Comparison of ENCODE assay signal across 47 mouse cellular contexts in the genomic region with DNA sequence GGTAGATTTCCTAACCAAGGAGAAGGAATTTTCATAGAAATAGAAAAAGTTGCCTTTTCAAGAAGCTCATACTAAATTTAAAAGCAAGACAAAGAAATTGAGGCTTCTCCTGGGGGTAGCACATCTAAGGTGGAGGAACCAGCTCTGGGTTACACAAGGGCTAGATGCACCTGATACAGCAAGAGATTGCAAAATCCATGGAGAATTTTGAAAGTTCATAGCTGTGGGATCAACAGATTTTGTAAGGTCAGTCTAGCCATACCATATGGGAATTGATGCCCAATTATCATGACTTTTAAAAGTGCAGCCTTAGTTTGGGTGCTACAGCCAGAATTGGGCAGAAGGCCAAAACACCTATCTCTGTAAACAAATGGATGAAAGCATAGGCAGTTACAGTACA. TPM values are rescaled to one million over a fixed set of nuclear protein-coding genes. Genes with fewer than 3 reads are reported as not detected.
"Had no signal": no experiment of that assay in that cellular context is flagged by ENCODE, and none has a peak within 500 bp of the region (broad histone marks: within the 10 kb centered on the region; RNA-seq: fewer than 3 reads in every experiment).

No protein-coding gene starts in this region.

- H3K9me3 ChIP-seq: limb, embryonic 10.5 days; limb, embryonic 12.5 days; limb, embryonic 13.5 days; limb, embryonic 15.5 days; liver, embryonic 12.5 days; liver, embryonic 15.5 days; lung, embryonic 15.5 days; megakaryocyte, embryonic 14.5 days; midbrain, embryonic 10.5 days; midbrain, embryonic 12.5 days; midbrain, embryonic 13.5 days; midbrain, embryonic 15.5 days; neural tube, embryonic 12.5 days had no signal

- H3K4me1 ChIP-seq: limb, embryonic 10.5 days; limb, embryonic 12.5 days; limb, embryonic 13.5 days; limb, embryonic 15.5 days; liver, embryonic 12.5 days; liver, embryonic 13.5 days; liver, embryonic 15.5 days; lung, embryonic 15.5 days; megakaryocyte, embryonic 14.5 days; midbrain, embryonic 12.5 days; midbrain, embryonic 13.5 days; midbrain, embryonic 15.5 days; neural tube, embryonic 12.5 days had no signal

- DNase-seq: left cerebral cortex, postnatal 4 days; liver; liver, embryonic 13.5 days; liver, postnatal 0 days; lung, adult 18-20 months; lung, adult 2 months; lung, embryonic 14.5 days; lung, postnatal 10 days; lung, postnatal 14 days; lung, postnatal 36 days; lung, postnatal 4 days had no signal

- H3K9ac ChIP-seq: limb, embryonic 12.5 days; limb, embryonic 13.5 days; limb, embryonic 15.5 days; liver, embryonic 12.5 days; liver, embryonic 13.5 days; liver, embryonic 14.5 days; liver, embryonic 15.5 days; liver, postnatal 0 days; lung, embryonic 14.5 days; lung, embryonic 15.5 days; midbrain, embryonic 12.5 days; midbrain, embryonic 13.5 days; midbrain, embryonic 15.5 days; neural tube, embryonic 12.5 days had no signal

- H3K4me3 ChIP-seq: limb, embryonic 10.5 days; limb, embryonic 12.5 days; limb, embryonic 13.5 days; limb, embryonic 15.5 days; liver, embryonic 12.5 days; liver, embryonic 13.5 days; liver, embryonic 15.5 days; lung, embryonic 15.5 days; megakaryocyte, embryonic 14.5 days; midbrain, embryonic 10.5 days; midbrain, embryonic 12.5 days; midbrain, embryonic 13.5 days; midbrain, embryonic 15.5 days; myocyte; neural tube, embryonic 12.5 days had no signal

- ATAC-seq: liver, embryonic 12.5 days; liver, postnatal 0 days; lung, postnatal 0 days; midbrain, embryonic 13.5 days; midbrain, embryonic 15.5 days; midbrain, embryonic 16.5 days had no signal

- H3K4me2 ChIP-seq: limb, embryonic 12.5 days; limb, embryonic 13.5 days; limb, embryonic 15.5 days; liver, embryonic 11.5 days; liver, embryonic 12.5 days; liver, embryonic 13.5 days; liver, embryonic 15.5 days; lung, embryonic 14.5 days; lung, embryonic 15.5 days; midbrain, embryonic 11.5 days; midbrain, embryonic 12.5 days; midbrain, embryonic 13.5 days; midbrain, embryonic 15.5 days; neural tube, embryonic 12.5 days had no signal

- H3K36me3 ChIP-seq: limb, embryonic 10.5 days; limb, embryonic 12.5 days; limb, embryonic 13.5 days; limb, embryonic 15.5 days; liver, embryonic 12.5 days; liver, embryonic 13.5 days; liver, embryonic 15.5 days; lung, embryonic 15.5 days; midbrain, embryonic 10.5 days; midbrain, embryonic 12.5 days; midbrain, embryonic 13.5 days; midbrain, embryonic 15.5 days; neural tube, embryonic 12.5 days had no signal

- H3K27me3 ChIP-seq: limb, embryonic 12.5 days; limb, embryonic 13.5 days; limb, embryonic 15.5 days; liver, embryonic 12.5 days; liver, embryonic 13.5 days; liver, embryonic 15.5 days; lung, embryonic 15.5 days; megakaryocyte, embryonic 14.5 days; midbrain, embryonic 12.5 days; midbrain, embryonic 13.5 days; midbrain, embryonic 15.5 days; neural tube, embryonic 12.5 days had no signal

- H3K27ac ChIP-seq: limb, embryonic 10.5 days; limb, embryonic 12.5 days; limb, embryonic 13.5 days; limb, embryonic 15.5 days; liver, embryonic 12.5 days; liver, embryonic 13.5 days; liver, embryonic 14.5 days; liver, embryonic 15.5 days; lung, embryonic 15.5 days; macrophage; midbrain, embryonic 10.5 days; midbrain, embryonic 12.5 days; midbrain, embryonic 13.5 days; midbrain, embryonic 15.5 days; neural tube, embryonic 12.5 days had no signal

RNA-seq across cellular contexts. Expression of a gene that starts 27.1 kb away (rescaled TPM):
- total RNA-seq: left cerebral cortex, adult 8-10 months; left cerebral cortex, postnatal 10 days; left cerebral cortex, postnatal 14 days; left cerebral cortex, postnatal 25 days; left cerebral cortex, postnatal 36 days; left cerebral cortex, postnatal 4 days; liver, adult 2 months; megakaryocyte progenitor cell, adult 5-6 weeks; megakaryocyte, adult 5-6 weeks; megakaryocyte-erythroid progenitor cell, adult 5-6 weeks; midbrain, postnatal 0 days; monocyte, adult 5-6 weeks had no signal
- polyA plus RNA-seq: limb, embryonic 10.5 days; limb, embryonic 11.5 days; limb, embryonic 12.5 days; limb, embryonic 13.5 days; limb, embryonic 14.5 days; limb, embryonic 15.5 days; liver, adult 2 months; liver, embryonic 11.5 days; liver, embryonic 12.5 days; liver, embryonic 13.5 days; liver, embryonic 14.5 days; liver, embryonic 15.5 days; liver, embryonic 16.5 days; liver, postnatal 0 days; lung, adult 2 months; lung, embryonic 14.5 days; lung, embryonic 15.5 days; lung, embryonic 16.5 days; lung, postnatal 0 days; macrophage; midbrain, embryonic 10.5 days; midbrain, embryonic 11.5 days; midbrain, embryonic 12.5 days; midbrain, embryonic 13.5 days; midbrain, embryonic 15.5 days; midbrain, embryonic 16.5 days; midbrain, postnatal 0 days; myocyte; neural tube, embryonic 11.5 days; neural tube, embryonic 12.5 days had no signal
